Mouse (Mus musculus) embryonic facial prominence, embryonic 11.5 days (tissue): ENCODE measurements at regions not wholly inside any gene's neighbourhood (a gene's known extent, or its start where the extent isn't known, plus 50 kb on each side); places are given as distances from the start of the nearest gene placed in this dataset.
A peak's percentile ranks its signal among the peaks of the same experiment; 100 is the strongest.

Experiments used
- ATAC-seq: fragments of 200-750 bp; cut with Nextera tagmentation; replicated peaks from 2 replicates; pipeline ENCODE4 v1.8.0; 2017; ENCODE audit warnings: low read depth; ENCODE audit not compliant: insufficient number of reproducible peaks, low FRiP score, low TSS enrichment
- DNase-seq: peaks from one replicate; pipeline ENCODE4 v3.0.0-alpha.2; 2015; ENCODE audit warnings: low spot score
- H3K27ac ChIP-seq: fragments of 300-500 bp; sonication (generic); replicated peaks from 2 replicates; pipeline ENCODE4 v1.5.1; 2014; ENCODE audit warnings: mild to moderate bottlenecking, low read depth, low read length, control low read depth
- H3K27me3 ChIP-seq: fragments of 300-500 bp; sonication (generic); 2 replicates; pipeline ENCODE4 v1.6.1; 2014; ENCODE audit warnings: mild to moderate bottlenecking, low read length, moderate library complexity, mixed read lengths; ENCODE audit not compliant: control insufficient read depth, insufficient read depth
- H3K36me3 ChIP-seq: fragments of 300-500 bp; sonication (generic); replicated peaks from 2 replicates; pipeline ENCODE4 v1.6.1; 2014; ENCODE audit warnings: low read depth, mild to moderate bottlenecking, low read length, moderate library complexity, mixed read lengths; ENCODE audit not compliant: control insufficient read depth, insufficient read depth
- H3K4me1 ChIP-seq: fragments of 300-500 bp; sonication (generic); 2 replicates; pipeline ENCODE4 v1.6.1; 2014; ENCODE audit warnings: low read length, mixed read lengths; ENCODE audit not compliant: control insufficient read depth, insufficient read depth
- H3K4me2 ChIP-seq: fragments of 300-500 bp; sonication (generic); 2 replicates; pipeline ENCODE4 v1.6.1; 2014; ENCODE audit warnings: low read depth, mild to moderate bottlenecking, control low read depth, low read length, moderate library complexity
- H3K4me3 ChIP-seq: fragments of 300-500 bp; sonication (generic); 2 replicates; pipeline ENCODE4 v1.5.1; 2014; ENCODE audit warnings: low read depth, low read length, control low read depth
- H3K9ac ChIP-seq: fragments of 300-500 bp; sonication (generic); replicated peaks from 2 replicates; pipeline ENCODE4 v1.6.1; 2014; ENCODE audit warnings: mild to moderate bottlenecking, control low read depth, low read length
- H3K9me3 ChIP-seq: fragments of 300-500 bp; sonication (generic); replicated peaks from 2 replicates; pipeline ENCODE4 v1.6.1; 2016; ENCODE audit warnings: mild to moderate bottlenecking, low read length, inconsistent platforms, mixed read lengths; ENCODE audit not compliant: control insufficient read depth
- WGBS: fragments of 180-500 bp; shearing (Covaris S2); extraction: QIAGEN DNeasy Blood & Tissue Kit; methylation state at CpG from one replicate; pipeline ENCODE4 v1.1.7; 2014; 5-methylcytosine and 5-hydroxymethylcytosine counted together

- H3K4me3 ChIP-seq = no peak overlapping the region
- no peaks in the 10 kb centered on the region for H3K36me3 ChIP-seq
- 94% methylated on average over 2 of the region's 2 CpGs for WGBS
- no peak overlapping the region for H3K4me2 ChIP-seq
- H3K9me3 ChIP-seq = no peaks in the 10 kb centered on the region
- no peak for DNase-seq
- no peak overlapping the region for H3K27ac ChIP-seq
- no peak for ATAC-seq
- H3K27me3 ChIP-seq = no peaks in the 10 kb centered on the region
- H3K9ac ChIP-seq = no peak overlapping the region
- H3K4me1 ChIP-seq = no peaks in the 10 kb centered on the region
Observed at GRCm38 (mm10) chr15:52783940-52784339, 1100.8 kb upstream of the Gm7489 start.

- H3K9ac ChIP-seq = no peak overlapping the region
- no peak overlapping the region for H3K4me2 ChIP-seq
- H3K36me3 ChIP-seq = no peaks in the 10 kb centered on the region
- ATAC-seq (no peak), DNase-seq (no peak)
- H3K27me3 ChIP-seq = no peaks in the 10 kb centered on the region
- H3K27ac ChIP-seq = no peak overlapping the region
- H3K4me1 ChIP-seq = no peaks in the 10 kb centered on the region
- no peak overlapping the region for H3K4me3 ChIP-seq
- no peaks in the 10 kb centered on the region for H3K9me3 ChIP-seq
- 68% methylated on average over 3 of the region's 3 CpGs for WGBS
Observed at GRCm38 (mm10) chr15:52785196-52785595, 1099.5 kb upstream of the Gm7489 start.

- no peak overlapping the region for H3K9ac ChIP-seq
- WGBS = 90% methylated on average over 8 of the region's 8 CpGs
- ATAC-seq (no peak), DNase-seq (no peak)
- H3K27me3 ChIP-seq = no peaks in the 10 kb centered on the region
- H3K4me1 ChIP-seq = no peaks in the 10 kb centered on the region
- no peaks in the 10 kb centered on the region for H3K36me3 ChIP-seq
- H3K4me2 ChIP-seq = no peak overlapping the region
- H3K4me3 ChIP-seq = no peak overlapping the region
- no peaks in the 10 kb centered on the region for H3K9me3 ChIP-seq
- no peak overlapping the region for H3K27ac ChIP-seq
Observed at GRCm38 (mm10) chr15:52785976-52786375, 1098.7 kb upstream of the Gm7489 start.

GRCm38 (mm10) chr15:52805479-52806199, 1079.1 kb upstream of the Gm7489 start:
- Histone ChIP-seq H3K9me3 (no peaks in the 10 kb centered on the region), H3K36me3 (no peaks in the 10 kb centered on the region), H3K9ac (no peak overlapping the region), H3K27me3 (no peaks in the 10 kb centered on the region), H3K4me1 (no peaks in the 10 kb centered on the region), H3K4me3 (no peak overlapping the region), H3K4me2 (no peak overlapping the region), H3K27ac (no peak overlapping the region)
- no peak for DNase-seq
- ATAC-seq = no peak
- WGBS = 71% methylated on average over 4 of the region's 4 CpGs

GRCm38 (mm10) chr15:52808622-52809021, 1076.1 kb upstream of the Gm7489 start:
- WGBS = 78% methylated on average over 3 of the region's 3 CpGs
- H3K9me3 ChIP-seq = no peaks in the 10 kb centered on the region
- no peak overlapping the region for H3K4me3 ChIP-seq
- ATAC-seq (no peak), DNase-seq (no peak)
- no peaks in the 10 kb centered on the region for H3K36me3 ChIP-seq
- H3K4me1 ChIP-seq = no peaks in the 10 kb centered on the region
- H3K27me3 ChIP-seq = no peaks in the 10 kb centered on the region
- H3K4me2 ChIP-seq = no peak overlapping the region
- no peak overlapping the region for H3K27ac ChIP-seq
- no peak overlapping the region for H3K9ac ChIP-seq

GRCm38 (mm10) chr15:52820796-52821195, 1063.9 kb upstream of the Gm7489 start:
- Histone ChIP-seq H3K9me3 (no peaks in the 10 kb centered on the region), H3K36me3 (no peaks in the 10 kb centered on the region), H3K27ac (no peak overlapping the region), H3K4me1 (no peaks in the 10 kb centered on the region), H3K27me3 (no peaks in the 10 kb centered on the region), H3K9ac (no peak overlapping the region), H3K4me3 (no peak overlapping the region), H3K4me2 (no peak overlapping the region)
- WGBS = 92% methylated on average over 6 of the region's 6 CpGs
- DNase-seq = no peak
- ATAC-seq = no peak

GRCm38 (mm10) chr15:52836896-52837295, 1047.8 kb upstream of the Gm7489 start:
- DNase-seq = peak; percentile 78
- no peak overlapping the region for H3K4me2 ChIP-seq
- H3K27me3 ChIP-seq = no peaks in the 10 kb centered on the region
- H3K4me1 ChIP-seq = no peaks in the 10 kb centered on the region
- H3K27ac ChIP-seq = no peak overlapping the region
- 38% methylated on average over 2 of the region's 2 CpGs for WGBS
- no peak for ATAC-seq
- no peaks in the 10 kb centered on the region for H3K9me3 ChIP-seq
- no peak overlapping the region for H3K9ac ChIP-seq
- no peak overlapping the region for H3K4me3 ChIP-seq
- H3K36me3 ChIP-seq = no peaks in the 10 kb centered on the region

GRCm38 (mm10) chr15:52848132-52848531, 1036.6 kb upstream of the Gm7489 start:
- no peaks in the 10 kb centered on the region for H3K36me3 ChIP-seq
- ATAC-seq = no peak

More at GRCm38 (mm10) chr15:52848132-52848531, 1036.6 kb upstream of the Gm7489 start:
- Histone ChIP-seq H3K4me2 (no peak overlapping the region), H3K27me3 (no peaks in the 10 kb centered on the region), H3K9me3 (no peaks in the 10 kb centered on the region), H3K4me1 (no peaks in the 10 kb centered on the region), H3K9ac (no peak overlapping the region), H3K27ac (no peak overlapping the region), H3K4me3 (no peak overlapping the region)
- DNase-seq = no peak
